Mouse (Mus musculus) brain, embryonic 14.5 days (tissue): ENCODE results near the gene Alpk1.

Source experiments
- CTCF ChIP-seq: fragments of 200-500 bp; IDR thresholded peaks from 2 replicates; pipeline ENCODE4 v1.5.1; 2012; ENCODE audit warnings: inconsistent platforms, mild to moderate bottlenecking, moderate library complexity, borderline replicate concordance; ENCODE audit not compliant: insufficient read depth, insufficient read length; ENCODE audit errors: extremely low read depth
- POLR2A ChIP-seq: fragments of 200-500 bp; IDR thresholded peaks from 2 replicates; pipeline ENCODE4 v1.6.1; 2012; ENCODE audit warnings: mild to moderate bottlenecking, inconsistent platforms, borderline replicate concordance; ENCODE audit not compliant: poor library complexity, insufficient read depth, insufficient read length, severe bottlenecking; ENCODE audit errors: extremely low read depth

DNA sequence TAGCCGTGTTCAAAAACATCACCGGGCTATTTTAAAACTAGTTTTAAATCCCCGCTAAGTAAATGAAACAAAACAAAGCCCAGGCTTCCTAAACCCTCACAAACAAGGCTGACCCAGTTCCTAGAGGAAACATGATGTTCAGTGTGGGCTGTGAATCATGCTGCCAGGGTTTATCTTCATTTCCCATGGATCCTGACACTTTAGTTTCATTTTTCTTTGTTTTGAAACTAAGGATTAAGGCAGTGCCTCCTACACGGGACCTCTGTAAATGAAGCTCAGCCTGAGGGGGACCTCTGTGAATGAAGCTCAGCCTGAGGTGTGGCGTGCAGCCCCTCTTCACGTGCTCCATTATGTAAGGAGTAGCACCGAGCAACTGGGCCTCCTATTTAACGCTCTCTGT lies 22.5 kb upstream of the Alpk1 start:
- TF ChIP-seq CTCF (no peak), POLR2A (no peak)
